29 mouse cellular contexts compared by ENCODE assay signal in the genomic region with DNA sequence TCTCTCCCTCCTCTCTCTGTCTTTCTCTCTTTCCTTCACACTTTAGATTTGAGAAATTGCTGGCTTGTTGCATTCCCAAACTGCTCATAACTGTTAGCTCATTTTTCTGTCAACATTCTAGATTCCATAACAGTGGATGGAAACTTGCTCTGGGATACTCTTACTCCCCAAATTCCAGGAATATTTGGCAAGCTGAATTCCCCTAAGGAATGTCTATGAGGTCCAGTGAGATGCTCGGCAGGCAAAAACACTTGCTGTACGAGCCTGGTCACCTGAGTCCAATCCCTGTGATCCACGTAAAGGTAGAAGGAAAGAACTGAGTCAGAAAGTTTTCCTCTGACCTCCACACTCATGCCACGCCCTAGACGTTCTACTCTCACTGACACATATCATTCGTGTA. TPM values are rescaled to one million over a fixed set of nuclear protein-coding genes. Genes with fewer than 3 reads are reported as not detected.
DNase-seq lines count a peak whose midpoint lies in the region; ATAC-seq and TF ChIP-seq lines count a peak whose summit lies in the region.
"Had no signal": no experiment of that assay in that cellular context is flagged by ENCODE, and none has a peak within 500 bp of the region (broad histone marks: within the 10 kb centered on the region; RNA-seq: fewer than 3 reads in every experiment).

No protein-coding gene starts in this region.

- H3K27me3 ChIP-seq in heart, embryonic 16.5 days (ENCODE audit: control insufficient read depth, insufficient read depth, low read length) = peaks cover 5% of the 10 kb centered on the region; the same call in 1 of the 2 replicates
- no peaks in the 10 kb centered on the region for H3K27me3 ChIP-seq in limb, embryonic 14.5 days (ENCODE audit: control insufficient read depth, insufficient read depth, low read length)
- H3K27me3 ChIP-seq in limb, embryonic 10.5 days (ENCODE audit: low read depth, poor library complexity, severe bottlenecking) = peaks cover 16% of the 10 kb centered on the region
- H3K27me3 ChIP-seq in lung, postnatal 0 days (replicated peaks; ENCODE audit: insufficient read depth, low read length) = no peaks in the 10 kb centered on the region
- H3K27me3 ChIP-seq: embryonic facial prominence, embryonic 15.5 days; limb, embryonic 15.5 days; neural tube, embryonic 13.5 days had no signal

- ATAC-seq in heart, embryonic 16.5 days (replicated peaks; ENCODE audit: extremely low read depth, insufficient read depth, low FRiP score) = no peak
- no peak for ATAC-seq in limb, embryonic 14.5 days (ENCODE audit: low FRiP score, low read depth)
- peak; percentile 72 for ATAC-seq in lung, postnatal 0 days
- ATAC-seq: forebrain, postnatal 0 days; hindbrain, postnatal 0 days had no signal

- DNase-seq in heart, postnatal 4 days = no peak
- DNase-seq in limb, embryonic 14.5 days (ENCODE audit: low spot score) = peak; percentile 45
- no peak for DNase-seq in limb, embryonic 10.5 days (ENCODE audit: low spot score)
- peak; percentile 66 for DNase-seq in Muller cell, postnatal 12 days (ENCODE audit: inconsistent ontology term)
- DNase-seq in lung, postnatal 0 days (ENCODE audit: low spot score) = peak; percentile 56
- no peak for DNase-seq in embryo, embryonic 10 days (ENCODE audit: low spot score)
- DNase-seq: adrenal gland, postnatal 14 days; cerebellum, adult 11-12 months; cerebellum, postnatal 25 days; forebrain, postnatal 0 days; kidney, adult 8-10 months; layer of hippocampus, postnatal 36 days; midbrain, embryonic 14.5 days; right cerebral cortex, adult 18-20 months; thymus, postnatal 25 days had no signal

- WGBS in heart, embryonic 16.5 days = 48% methylated on average over 6 of the region's 6 CpGs
- WGBS in limb, embryonic 14.5 days = 61% methylated on average over 6 of the region's 6 CpGs
- 86% methylated on average over 6 of the region's 6 CpGs for WGBS in limb, embryonic 10.5 days
- WGBS in lung, postnatal 0 days = 54% methylated on average over 6 of the region's 6 CpGs

- no peak overlapping the region for H3K4me2 ChIP-seq in heart, embryonic 16.5 days (ENCODE audit: low read depth, low read length)
- H3K4me2 ChIP-seq in limb, embryonic 14.5 days (replicated peaks; ENCODE audit: low read depth, low read length, severe bottlenecking) = no peak overlapping the region
- no peak overlapping the region for H3K4me2 ChIP-seq in lung, postnatal 0 days (replicated peaks; ENCODE audit: low read depth, low read length)
- H3K4me2 ChIP-seq: embryonic facial prominence, embryonic 15.5 days; limb, embryonic 15.5 days; liver, embryonic 15.5 days; neural tube, embryonic 13.5 days had no signal

- TF ChIP-seq CTCF in lung, postnatal 0 days (IDR thresholded peaks at IDR 0.05) = no peak

- 0 out of 2 replicates have a peak, but pooled peaks cover 2% of the 10 kb centered on the region for H3K9me3 ChIP-seq in heart, embryonic 16.5 days (replicated peaks; ENCODE audit: control insufficient read depth, low read length)
- no peaks in the 10 kb centered on the region; the same call in 1 of the 2 replicates for H3K9me3 ChIP-seq in limb, embryonic 14.5 days (ENCODE audit: control insufficient read depth, low read length)
- H3K9me3 ChIP-seq in limb, embryonic 10.5 days (replicated peaks) = no peaks in the 10 kb centered on the region
- no peaks in the 10 kb centered on the region for H3K9me3 ChIP-seq in lung, postnatal 0 days (ENCODE audit: low read length)
- H3K9me3 ChIP-seq: limb, embryonic 15.5 days; liver, embryonic 15.5 days had no signal

- H3K36me3 ChIP-seq in heart, embryonic 16.5 days (ENCODE audit: control insufficient read depth, insufficient read depth) = peaks cover 41% of the 10 kb centered on the region
- H3K36me3 ChIP-seq in limb, embryonic 14.5 days (ENCODE audit: control insufficient read depth, insufficient read depth, low read length) = no peaks in the 10 kb centered on the region
- H3K36me3 ChIP-seq in limb, embryonic 10.5 days = no peaks in the 10 kb centered on the region
- no peaks in the 10 kb centered on the region for H3K36me3 ChIP-seq in lung, postnatal 0 days (ENCODE audit: insufficient read depth, low read length)
- H3K36me3 ChIP-seq: embryonic facial prominence, embryonic 15.5 days; forebrain, embryonic 10.5 days; limb, embryonic 15.5 days; liver, embryonic 15.5 days; neural tube, embryonic 13.5 days had no signal

- peak overlapping the region; percentile 7; the same call in 1 of the 2 replicates for H3K27ac ChIP-seq in heart, embryonic 16.5 days (ENCODE audit: low read length)
- H3K27ac ChIP-seq in limb, embryonic 14.5 days (replicated peaks; ENCODE audit: low read depth, low read length) = no peak overlapping the region
- H3K27ac ChIP-seq in limb, embryonic 10.5 days = no peak overlapping the region
- H3K27ac ChIP-seq in lung, postnatal 0 days (ENCODE audit: low read length) = no peak overlapping the region
- H3K27ac ChIP-seq: embryonic facial prominence, embryonic 15.5 days; forebrain, embryonic 10.5 days; hindbrain, postnatal 0 days; limb, embryonic 15.5 days; liver, embryonic 15.5 days; neural tube, embryonic 13.5 days had no signal

- no peak overlapping the region for H3K4me3 ChIP-seq in heart, embryonic 16.5 days (ENCODE audit: low read length)
- no peak overlapping the region for H3K4me3 ChIP-seq in limb, embryonic 14.5 days (replicated peaks; ENCODE audit: low read length)
- no peak overlapping the region for H3K4me3 ChIP-seq in limb, embryonic 10.5 days
- no peak overlapping the region for H3K4me3 ChIP-seq in lung, postnatal 0 days (ENCODE audit: low read depth, low read length)
- H3K4me3 ChIP-seq: embryonic facial prominence, embryonic 15.5 days; forebrain, embryonic 10.5 days; limb, embryonic 15.5 days; liver, embryonic 15.5 days; megakaryocyte, embryonic 14.5 days; neural tube, embryonic 13.5 days had no signal

- H3K9ac ChIP-seq in heart, embryonic 16.5 days (ENCODE audit: low read length) = no peak overlapping the region
- H3K9ac ChIP-seq in limb, embryonic 14.5 days (ENCODE audit: low read depth, low read length, severe bottlenecking) = no peak overlapping the region
- no peak overlapping the region for H3K9ac ChIP-seq in lung, postnatal 0 days (replicated peaks; ENCODE audit: low read depth)
- H3K9ac ChIP-seq: embryonic facial prominence, embryonic 15.5 days; forebrain, postnatal 0 days; limb, embryonic 15.5 days; liver, embryonic 15.5 days; neural tube, embryonic 13.5 days had no signal

- TF ChIP-seq EP300 in lung, postnatal 0 days (IDR thresholded peaks at IDR 0.05) = peak; percentile 85

- no peak for TF ChIP-seq POLR2A in limb, embryonic 14.5 days (IDR thresholded peaks at IDR 0.05; ENCODE audit: borderline replicate concordance, extremely low read depth, insufficient read depth, insufficient read length)

- peaks cover 17% of the 10 kb centered on the region for H3K4me1 ChIP-seq in heart, embryonic 16.5 days (ENCODE audit: control insufficient read depth, insufficient read depth, low read length)
- H3K4me1 ChIP-seq in limb, embryonic 14.5 days (ENCODE audit: control insufficient read depth, insufficient read depth, low read length) = no peaks in the 10 kb centered on the region
- no peaks in the 10 kb centered on the region for H3K4me1 ChIP-seq in limb, embryonic 10.5 days
- no peaks in the 10 kb centered on the region for H3K4me1 ChIP-seq in lung, postnatal 0 days (ENCODE audit: insufficient read depth, low read depth, low read length)
- H3K4me1 ChIP-seq: embryonic facial prominence, embryonic 15.5 days; forebrain, embryonic 10.5 days; limb, embryonic 15.5 days; liver, embryonic 15.5 days; megakaryocyte, embryonic 14.5 days; neural tube, embryonic 13.5 days had no signal

RNA-seq across cellular contexts. Expression of a gene that starts 9.9 kb away (rescaled TPM):
- not detected in 2 replicates for polyA plus RNA-seq in heart, embryonic 16.5 days (2015; fragmentation: Nextera tagmentation; extraction: Ambion mirVana)
- total RNA-seq in heart, postnatal 4 days (2021) = not detected
- not detected in 2 replicates for polyA plus RNA-seq in limb, embryonic 14.5 days (2012; rRNA removed)
- not detected in 2 replicates for polyA plus RNA-seq in limb, embryonic 14.5 days (2014; fragmentation: Nextera tagmentation; extraction: Ambion mirVana)
- polyA plus RNA-seq in limb, embryonic 10.5 days (2016; fragmentation: Nextera tagmentation; extraction: Ambion mirVana) = not detected in 2 replicates
- not detected in 2 replicates for polyA plus RNA-seq in lung, postnatal 0 days (2015; fragmentation: Nextera tagmentation; extraction: Ambion mirVana)
- total RNA-seq: adrenal gland, postnatal 14 days; forebrain, postnatal 0 days; gastrocnemius, adult 18-20 months; granulocyte monocyte progenitor cell, adult 5-6 weeks; hematopoietic stem cell, adult 5-6 weeks; hindbrain, postnatal 0 days; layer of hippocampus, adult 18-20 months; layer of hippocampus, postnatal 36 days; left cerebral cortex, postnatal 14 days had no signal
- polyA plus RNA-seq: embryonic facial prominence, embryonic 15.5 days; forebrain, embryonic 10.5 days; forebrain, postnatal 0 days; hindbrain, postnatal 0 days; limb, embryonic 15.5 days; liver, embryonic 15.5 days; midbrain, embryonic 14.5 days; neural tube, embryonic 13.5 days; small intestine, adult 2 months had no signal

RNA-seq across cellular contexts. Expression of a gene that starts 29.4 kb away (rescaled TPM):
- 27.8 and 36.4 TPM in 2 replicates for polyA plus RNA-seq in heart, embryonic 16.5 days (2015; fragmentation: Nextera tagmentation; extraction: Ambion mirVana)
- 100 to 1,000 TPM; 107 to 115 TPM for total RNA-seq in heart, postnatal 4 days (2021)
- 44.3 TPM in 2 replicates for polyA plus RNA-seq in limb, embryonic 14.5 days (2012; rRNA removed)
- 72.1 and 72.4 TPM in 2 replicates for polyA plus RNA-seq in limb, embryonic 14.5 days (2014; fragmentation: Nextera tagmentation; extraction: Ambion mirVana)
- 45.7 and 58.5 TPM in 2 replicates for polyA plus RNA-seq in limb, embryonic 10.5 days (2016; fragmentation: Nextera tagmentation; extraction: Ambion mirVana)
- 19.6 and 20.8 TPM in 2 replicates for polyA plus RNA-seq in lung, postnatal 0 days (2015; fragmentation: Nextera tagmentation; extraction: Ambion mirVana)

RNA-seq across cellular contexts. Expression of a gene that starts 55.9 kb away (rescaled TPM):
- 356 and 369 TPM in 2 replicates for polyA plus RNA-seq in heart, embryonic 16.5 days (2015; fragmentation: Nextera tagmentation; extraction: Ambion mirVana)
- total RNA-seq in heart, postnatal 4 days (2021) = 100 to 1,000 TPM; 709 to 766 TPM
- 37.7 and 44.1 TPM in 2 replicates for polyA plus RNA-seq in limb, embryonic 14.5 days (2012; rRNA removed)
- polyA plus RNA-seq in limb, embryonic 14.5 days (2014; fragmentation: Nextera tagmentation; extraction: Ambion mirVana) = 20.0 and 26.6 TPM in 2 replicates
- 0.11 and 0.48 TPM in 2 replicates for polyA plus RNA-seq in limb, embryonic 10.5 days (2016; fragmentation: Nextera tagmentation; extraction: Ambion mirVana)
- polyA plus RNA-seq in lung, postnatal 0 days (2015; fragmentation: Nextera tagmentation; extraction: Ambion mirVana) = 2.6 and 3.3 TPM in 2 replicates
- total RNA-seq: granulocyte monocyte progenitor cell, adult 5-6 weeks had no signal

Comparison
In these comparisons a context has a peak if more than half of its experiments do, and no peak if none do; other contexts are left out.
1. DNase-seq: peak in limb, embryonic 14.5 days (single experiment), Muller cell, postnatal 12 days (single experiment) and lung, postnatal 0 days (single experiment); none in heart, postnatal 4 days (single experiment), limb, embryonic 10.5 days (single experiment) and embryo, embryonic 10 days (single experiment).